Mouse (Mus musculus): ENCODE results near the gene Gm11627. TPM values are rescaled to one million over a fixed set of nuclear protein-coding genes. Genes with fewer than 3 reads are reported as not detected.
"Not testable (repeated sequence)": the region's sequence is repeated elsewhere in the genome, so short reads cannot be mapped to it uniquely, and the experiment has no call there.

The Gm11627 gene
- polyA plus RNA-seq, 1 experiment from 2014 or later, result 22.4 TPM

- DNase-seq (ENCODE audit: low spot score) (no peak), ATAC-seq (ENCODE audit: low FRiP score, low TSS enrichment) (no peak)
- no peak overlapping the region for H3K27ac ChIP-seq (replicated peaks)
- H3K4me1 ChIP-seq (replicated peaks; ENCODE audit: control insufficient read depth, insufficient read depth), result no peaks in the 10 kb centered on the region
- no peaks in the 10 kb centered on the region for H3K9me3 ChIP-seq (ENCODE audit: control insufficient read depth, low read length)
- no peak overlapping the region for H3K9ac ChIP-seq (ENCODE audit: low read length)
- TF ChIP-seq EP300 (optimal IDR thresholded peaks at IDR 0.05) (no peak), CTCF (IDR thresholded peaks at IDR 0.05; ENCODE audit: low read depth) (peak; percentile 56)
- 82% methylated on average over 12 of the region's 12 CpGs for WGBS
- H3K4me3 ChIP-seq (ENCODE audit: low read depth, low read length), result no peak overlapping the region
- no peaks in the 10 kb centered on the region for H3K27me3 ChIP-seq (ENCODE audit: control insufficient read depth, insufficient read depth, low read length)
- no peaks in the 10 kb centered on the region for H3K36me3 ChIP-seq (ENCODE audit: control insufficient read depth, insufficient read depth, low read length)
- H3K4me2 ChIP-seq (replicated peaks; ENCODE audit: low read depth), result no peak overlapping the region
Measured at GRCm38 (mm10) chr11:102568191-102568590, 11.1 kb downstream of the Gm11627 start.

- no peaks in the 10 kb centered on the region for H3K36me3 ChIP-seq (ENCODE audit: control insufficient read depth, insufficient read depth, low read length)
Measured at GRCm38 (mm10) chr11:102567723-102568122, 11.5 kb downstream of the Gm11627 start.

GRCm38 (mm10) chr11:102567157-102567556, 12.1 kb downstream of the Gm11627 start:
- whole genome bisulfite sequencing, result 86% methylated on average over 6 of the region's 6 CpGs
- ATAC-seq (ENCODE audit: low FRiP score, low TSS enrichment), result no peak

More at GRCm38 (mm10) chr11:102567723-102568122, 11.5 kb downstream of the Gm11627 start:
- ATAC-seq (ENCODE audit: low FRiP score, low TSS enrichment), result no peak
- Histone ChIP-seq H3K4me2 (replicated peaks; ENCODE audit: low read depth) (no peak overlapping the region), H3K27ac (replicated peaks) (no peak overlapping the region), H3K4me1 (replicated peaks; ENCODE audit: control insufficient read depth, insufficient read depth) (no peaks in the 10 kb centered on the region), H3K9me3 (ENCODE audit: control insufficient read depth, low read length) (no peaks in the 10 kb centered on the region), H3K9ac (ENCODE audit: low read length) (no peak overlapping the region), H3K27me3 (ENCODE audit: control insufficient read depth, insufficient read depth, low read length) (no peaks in the 10 kb centered on the region), H3K4me3 (ENCODE audit: low read depth, low read length) (no peak overlapping the region)
- TF ChIP-seq CTCF (IDR thresholded peaks at IDR 0.05; ENCODE audit: low read depth) (no peak), EP300 (optimal IDR thresholded peaks at IDR 0.05) (no peak)
- 93% methylated on average over 15 of the region's 15 CpGs for WGBS
- no peak for DNase-seq (ENCODE audit: low spot score)

GRCm38 (mm10) chr11:102566290-102566689, 13.0 kb downstream of the Gm11627 start:
- Histone ChIP-seq H3K36me3 (ENCODE audit: control insufficient read depth, insufficient read depth, low read length) (no peaks in the 10 kb centered on the region), H3K9ac (ENCODE audit: low read length) (no peak overlapping the region), H3K4me3 (ENCODE audit: low read depth, low read length) (no peak overlapping the region), H3K27me3 (ENCODE audit: control insufficient read depth, insufficient read depth, low read length) (no peaks in the 10 kb centered on the region), H3K9me3 (ENCODE audit: control insufficient read depth, low read length) (no peaks in the 10 kb centered on the region), H3K4me2 (replicated peaks; ENCODE audit: low read depth) (no peak overlapping the region), H3K4me1 (replicated peaks; ENCODE audit: control insufficient read depth, insufficient read depth) (no peaks in the 10 kb centered on the region), H3K27ac (replicated peaks) (no peak overlapping the region)
- TF ChIP-seq CTCF (IDR thresholded peaks at IDR 0.05; ENCODE audit: low read depth) (no peak), EP300 (optimal IDR thresholded peaks at IDR 0.05) (no peak)
- 96% methylated on average over 1 of the region's 1 CpGs for WGBS
- DNase-seq (ENCODE audit: low spot score), result no peak
- no peak for ATAC-seq (ENCODE audit: low FRiP score, low TSS enrichment)

More at GRCm38 (mm10) chr11:102567157-102567556, 12.1 kb downstream of the Gm11627 start:
- no peaks in the 10 kb centered on the region for H3K9me3 ChIP-seq (ENCODE audit: control insufficient read depth, low read length)
- peak; percentile 31 for TF ChIP-seq CTCF (IDR thresholded peaks at IDR 0.05; ENCODE audit: low read depth)
- TF ChIP-seq EP300 (optimal IDR thresholded peaks at IDR 0.05), result no peak
- H3K4me3 ChIP-seq (ENCODE audit: low read depth, low read length), result no peak overlapping the region
- no peaks in the 10 kb centered on the region for H3K36me3 ChIP-seq (ENCODE audit: control insufficient read depth, insufficient read depth, low read length)
- no peak overlapping the region for H3K9ac ChIP-seq (ENCODE audit: low read length)
- H3K4me1 ChIP-seq (replicated peaks; ENCODE audit: control insufficient read depth, insufficient read depth), result no peaks in the 10 kb centered on the region
- H3K4me2 ChIP-seq (replicated peaks; ENCODE audit: low read depth), result no peak overlapping the region
- no peak overlapping the region for H3K27ac ChIP-seq (replicated peaks)
- DNase-seq (ENCODE audit: low spot score), result no peak
- H3K27me3 ChIP-seq (ENCODE audit: control insufficient read depth, insufficient read depth, low read length), result no peaks in the 10 kb centered on the region

- no peaks in the 10 kb centered on the region for H3K27me3 ChIP-seq (ENCODE audit: control insufficient read depth, insufficient read depth, low read length)
Measured at GRCm38 (mm10) chr11:102565741-102566140, 13.5 kb downstream of the Gm11627 start.

GRCm38 (mm10) chr11:102564952-102565671, 14.1 kb downstream of the Gm11627 start:
- not testable (repeated sequence) for DNase-seq (ENCODE audit: low spot score); H3K27me3 ChIP-seq (ENCODE audit: control insufficient read depth, insufficient read depth, low read length); H3K4me2 ChIP-seq (replicated peaks; ENCODE audit: low read depth); H3K4me1 ChIP-seq (replicated peaks; ENCODE audit: control insufficient read depth, insufficient read depth); H3K9ac ChIP-seq (ENCODE audit: low read length); ATAC-seq (ENCODE audit: low FRiP score, low TSS enrichment); H3K4me3 ChIP-seq (ENCODE audit: low read depth, low read length); H3K27ac ChIP-seq (replicated peaks); H3K36me3 ChIP-seq (ENCODE audit: control insufficient read depth, insufficient read depth, low read length); H3K9me3 ChIP-seq (ENCODE audit: control insufficient read depth, low read length)
- WGBS, result 68% methylated on average over 14 of the region's 14 CpGs

More at GRCm38 (mm10) chr11:102565741-102566140, 13.5 kb downstream of the Gm11627 start:
- no peak for TF ChIP-seq EP300 (optimal IDR thresholded peaks at IDR 0.05)
- no peak for TF ChIP-seq CTCF (IDR thresholded peaks at IDR 0.05; ENCODE audit: low read depth)
- ATAC-seq (ENCODE audit: low FRiP score, low TSS enrichment) (no peak), DNase-seq (ENCODE audit: low spot score) (no peak)
- H3K4me2 ChIP-seq (replicated peaks; ENCODE audit: low read depth), result no peak overlapping the region
- H3K9me3 ChIP-seq (ENCODE audit: control insufficient read depth, low read length), result no peaks in the 10 kb centered on the region
- no peak overlapping the region for H3K9ac ChIP-seq (ENCODE audit: low read length)
- H3K36me3 ChIP-seq (ENCODE audit: control insufficient read depth, insufficient read depth, low read length), result no peaks in the 10 kb centered on the region
- H3K4me1 ChIP-seq (replicated peaks; ENCODE audit: control insufficient read depth, insufficient read depth), result no peaks in the 10 kb centered on the region
- no peak overlapping the region for H3K4me3 ChIP-seq (ENCODE audit: low read depth, low read length)
- H3K27ac ChIP-seq (replicated peaks), result no peak overlapping the region

Measured in stomach, postnatal 0 days (tissue).